ENCODE assay signal across 9 mouse cellular contexts in the genomic region with DNA sequence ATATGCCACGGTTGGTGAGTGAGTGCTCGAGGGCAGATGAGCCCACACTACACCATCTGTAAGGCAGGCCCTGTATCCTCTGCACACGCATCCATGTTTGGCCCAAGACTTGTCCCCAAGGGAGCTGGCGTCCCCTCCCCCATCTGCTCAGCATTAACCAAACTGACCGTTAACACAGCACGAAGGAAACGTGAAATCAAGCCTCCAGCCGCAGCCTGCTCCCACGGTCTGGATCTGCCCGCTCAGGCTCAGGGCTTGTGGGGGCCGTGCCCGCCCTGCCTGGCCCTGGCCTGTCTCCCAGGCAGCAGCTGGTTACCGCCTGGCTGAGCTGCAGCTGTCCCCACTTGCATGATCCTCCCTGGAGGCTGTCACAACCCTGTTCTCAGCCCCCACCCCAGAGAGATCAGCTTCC. TPM values are rescaled to one million over a fixed set of nuclear protein-coding genes. Genes with fewer than 3 reads are reported as not detected.
A peak's percentile ranks its signal among the peaks of the same experiment; 100 is the strongest.
DNase-seq lines count a peak whose midpoint lies in the region; ATAC-seq and TF ChIP-seq lines count a peak whose summit lies in the region.
"Had no signal": no experiment of that assay in that cellular context is flagged by ENCODE, and none has a peak within 500 bp of the region (broad histone marks: within the 10 kb centered on the region; RNA-seq: fewer than 3 reads in every experiment).

No protein-coding gene starts in this region.

- H3K27me3 ChIP-seq in lung, embryonic 14.5 days (ENCODE audit: insufficient read depth, low read length) = no peaks in the 10 kb centered on the region

- TF ChIP-seq CTCF in lung, embryonic 14.5 days (IDR thresholded peaks at IDR 0.05; ENCODE audit: low read depth) = no peak

- H3K4me1 ChIP-seq in lung, embryonic 14.5 days (ENCODE audit: insufficient read depth) = peaks cover 7% of the 10 kb centered on the region

- intact Hi-C loops in left cerebral cortex, postnatal 14 days (cut with DNase I) = no loop called here

- H3K27ac ChIP-seq in lung, embryonic 14.5 days (ENCODE audit: low read depth) = peak overlapping the region; percentile 63

- DNase-seq in left cerebral cortex, postnatal 14 days (ENCODE audit: low spot score in 2 of 2) = peak; percentile 37 to 48
- DNase-seq in left cerebral cortex, adult 11 months (ENCODE audit: low spot score) = no peak
- DNase-seq in gastrocnemius, adult 8-10 months (ENCODE audit: low spot score in 2 of 2) = peak; percentile 74 to 86
- DNase-seq in kidney, adult 11 months = peak; percentile 65
- peak; percentile 75 for DNase-seq in lung, embryonic 14.5 days
- peak; percentile 22 for DNase-seq in ovary, postnatal 10 days (ENCODE audit: low spot score)
- no peak for DNase-seq in spleen, postnatal 4 days (ENCODE audit: low spot score in 2 of 2)

- no peak overlapping the region for H3K4me3 ChIP-seq in lung, embryonic 14.5 days (ENCODE audit: low read depth, low read length)

- no peak overlapping the region for H3K4me2 ChIP-seq in lung, embryonic 14.5 days

- H3K9me3 ChIP-seq in lung, embryonic 14.5 days (ENCODE audit: low read depth, low read length) = no peaks in the 10 kb centered on the region

- H3K36me3 ChIP-seq in lung, embryonic 14.5 days (ENCODE audit: insufficient read depth) = peaks cover 12% of the 10 kb centered on the region; the same call in 1 of the 2 replicates

- peak; percentile 81 for ATAC-seq in lung, embryonic 14.5 days (ENCODE audit: insufficient read depth)
- no peak for ATAC-seq in erythroblast, adult 5-6 weeks (replicated peaks; ENCODE audit: low FRiP score, poor library complexity, severe bottlenecking)

- WGBS in lung, embryonic 14.5 days = 66% methylated on average over 13 of the region's 13 CpGs

- H3K9ac ChIP-seq in lung, embryonic 14.5 days = no peak overlapping the region

RNA-seq across cellular contexts. Expression of gene Fgfr4, which starts 16.5 kb away (rescaled TPM):
- under 1 TPM; 0.11 to 0.25 TPM for total RNA-seq in left cerebral cortex, postnatal 14 days (2021)
- 1 to 10 TPM in 3 of 4 experiments, under 1 TPM in 1; 0.62 to 1.4 (median 1.4) TPM for total RNA-seq in gastrocnemius, adult 8-10 months (2022)
- 14.6 and 17.3 TPM in 2 replicates for polyA plus RNA-seq in lung, embryonic 14.5 days (2014; fragmentation: Nextera tagmentation; extraction: Ambion mirVana)
- not detected in 2 replicates for total RNA-seq in erythroblast, adult 5-6 weeks (2015; ENCODE audit: low replicate concordance)
- total RNA-seq in erythroblast, adult 5-6 weeks (2017; ENCODE audit: low replicate concordance) = not detected in 2 replicates

RNA-seq across cellular contexts. Expression of gene Gm17617, which starts 35.6 kb away (rescaled TPM):
- total RNA-seq in left cerebral cortex, postnatal 14 days (2021) = not detected
- not detected for total RNA-seq in gastrocnemius, adult 8-10 months (2022)
- polyA plus RNA-seq in lung, embryonic 14.5 days (2014; fragmentation: Nextera tagmentation; extraction: Ambion mirVana) = not detected in 2 replicates
- not detected in 2 replicates for total RNA-seq in erythroblast, adult 5-6 weeks (2015; ENCODE audit: low replicate concordance)
- total RNA-seq in erythroblast, adult 5-6 weeks (2017; ENCODE audit: low replicate concordance) = not detected in 2 replicates
- total RNA-seq: layer of hippocampus, adult 8-10 months had no signal

RNA-seq across cellular contexts. Expression of gene Nsd1, which starts 40.6 kb away (rescaled TPM):
- total RNA-seq in left cerebral cortex, postnatal 14 days (2021) = 100 to 1,000 TPM; 135 to 140 TPM
- total RNA-seq in gastrocnemius, adult 8-10 months (2022) = 10 to 100 TPM; 43.6 to 62.2 (median 47.4) TPM
- 70.0 and 80.7 TPM in 2 replicates for polyA plus RNA-seq in lung, embryonic 14.5 days (2014; fragmentation: Nextera tagmentation; extraction: Ambion mirVana)
- total RNA-seq in erythroblast, adult 5-6 weeks (2015; ENCODE audit: low replicate concordance) = 23.0 and 33.8 TPM in 2 replicates
- total RNA-seq in erythroblast, adult 5-6 weeks (2017; ENCODE audit: low replicate concordance) = 21.0 and 29.0 TPM in 2 replicates

Comparison
In these comparisons a context has a peak if more than half of its experiments do, and no peak if none do; other contexts are left out.
1. DNase-seq: peak in left cerebral cortex, postnatal 14 days (2 of 2), gastrocnemius, adult 8-10 months (2 of 2), kidney, adult 11 months (single experiment), lung, embryonic 14.5 days (single experiment) and ovary, postnatal 10 days (single experiment); none in left cerebral cortex, adult 11 months (single experiment) and spleen, postnatal 4 days (0 of 2).